Mouse (Mus musculus): ENCODE measurements around the gene Kirrel3.

The Kirrel3 gene

GRCm38 (mm10) chr9:34603750-34604149 is 118.1 kb downstream of the Kirrel3 start:
- in situ Hi-C loops (cut with MboI) = no loop called here

GRCm38 (mm10) chr9:34604931-34605330 is 119.2 kb downstream of the Kirrel3 start:
- in situ Hi-C loops (cut with MboI) = no loop called here

- in situ Hi-C loops (cut with MboI) = no loop called here
Measured at GRCm38 (mm10) chr9:34605486-34605885, 119.8 kb downstream of the Kirrel3 start.

GRCm38 (mm10) chr9:34607976-34608375 is 122.3 kb downstream of the Kirrel3 start:
- in situ Hi-C loops (cut with MboI) = no loop called here

GRCm38 (mm10) chr9:34612886-34613769 is 127.4 kb downstream of the Kirrel3 start:
- in situ Hi-C loops (cut with MboI) = no loop called here

DNA sequence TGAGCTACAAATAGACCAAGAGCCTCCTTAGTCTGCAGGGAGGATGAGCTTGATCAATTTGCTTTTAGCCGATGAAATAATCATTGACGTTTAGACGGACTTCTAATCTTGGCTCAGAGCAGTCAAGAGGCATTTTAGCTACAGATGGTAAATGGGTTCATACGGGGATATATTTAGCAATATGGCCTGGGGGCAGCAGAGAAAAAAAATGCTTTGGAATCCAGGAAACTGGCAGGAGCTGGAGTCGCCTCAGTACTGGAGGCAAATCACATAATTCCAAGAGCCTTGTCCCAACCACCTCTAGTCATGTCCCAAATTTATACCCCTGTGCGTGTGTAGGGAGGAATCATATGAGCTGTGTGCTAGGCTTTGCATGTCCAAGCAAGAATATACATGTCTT is 132.4 kb downstream of the Kirrel3 start:
- in situ Hi-C loops (cut with MboI) = no loop called here

DNA sequence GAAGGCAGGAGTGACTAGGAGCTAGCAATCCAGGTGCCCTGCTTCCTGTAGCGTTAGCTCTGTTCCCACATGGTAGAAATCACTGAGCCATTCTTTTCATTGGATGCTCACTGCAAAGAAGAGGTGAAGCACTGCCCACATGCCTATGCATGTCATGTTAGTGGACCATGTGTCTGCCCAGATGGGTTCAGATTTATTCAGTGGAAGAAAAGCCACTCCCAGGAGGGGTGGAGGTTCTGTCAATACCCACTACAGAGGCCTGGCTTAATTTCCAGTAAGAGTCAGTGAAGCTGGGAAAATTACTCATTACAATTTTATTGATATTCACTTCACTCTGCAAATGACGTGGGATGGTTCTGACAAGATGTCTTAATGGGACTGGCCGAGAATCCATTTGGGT is 134.2 kb downstream of the Kirrel3 start:
- in situ Hi-C loops (cut with MboI) = no loop called here

- in situ Hi-C loops (cut with MboI) = no loop called here
Measured at GRCm38 (mm10) chr9:34623526-34623925, 137.8 kb downstream of the Kirrel3 start.

DNA sequence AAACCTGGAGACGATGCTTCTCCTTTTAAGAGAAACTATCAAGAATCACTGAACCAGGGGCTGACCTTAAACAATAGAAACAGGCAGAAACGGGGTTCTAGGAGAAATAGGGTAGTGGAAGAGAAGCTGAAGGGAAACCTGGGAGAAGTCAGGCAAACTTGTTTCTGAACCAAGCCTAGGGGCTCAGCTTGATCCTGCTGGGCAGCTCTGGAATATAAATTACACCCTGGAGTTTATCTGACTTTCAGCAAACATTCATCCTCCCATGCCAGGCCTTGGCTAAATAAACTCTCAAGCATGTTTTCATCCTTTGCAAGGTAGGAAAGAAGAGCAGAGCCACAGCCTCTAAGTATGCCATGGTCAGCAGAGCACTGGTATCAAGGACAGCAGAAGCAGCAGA is 138.3 kb downstream of the Kirrel3 start:
- in situ Hi-C loops (cut with MboI) = no loop called here

DNA sequence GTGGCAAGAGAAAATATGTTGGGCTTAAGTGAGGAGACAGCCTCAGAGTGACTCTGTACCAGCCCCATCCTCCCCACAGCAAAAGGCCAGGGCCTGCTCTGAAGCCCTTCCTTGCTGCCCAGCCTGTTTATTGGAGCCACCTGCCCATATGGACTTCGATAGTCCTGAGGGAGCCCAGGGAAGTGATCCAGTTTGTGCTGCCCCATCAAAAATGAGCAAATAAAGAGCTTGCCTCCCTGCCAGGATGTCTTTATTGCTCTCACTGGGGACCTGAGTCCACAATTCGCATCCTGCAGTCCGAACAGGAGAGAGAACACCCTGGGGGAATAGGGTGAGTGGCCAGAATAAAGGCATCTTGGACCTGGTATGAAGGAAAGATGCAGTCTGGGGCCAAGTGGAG is 143.1 kb downstream of the Kirrel3 start:
- in situ Hi-C loops (cut with MboI) = no loop called here

GRCm38 (mm10) chr9:34635696-34636095 is 150.0 kb downstream of the Kirrel3 start:
- in situ Hi-C loops (cut with MboI) = no loop called here

- in situ Hi-C loops (cut with MboI) = no loop called here
Measured at GRCm38 (mm10) chr9:34643917-34644316, 158.2 kb downstream of the Kirrel3 start.

- in situ Hi-C loops (cut with MboI) = no loop called here
Measured at GRCm38 (mm10) chr9:34644392-34644791, 158.7 kb downstream of the Kirrel3 start.

DNA sequence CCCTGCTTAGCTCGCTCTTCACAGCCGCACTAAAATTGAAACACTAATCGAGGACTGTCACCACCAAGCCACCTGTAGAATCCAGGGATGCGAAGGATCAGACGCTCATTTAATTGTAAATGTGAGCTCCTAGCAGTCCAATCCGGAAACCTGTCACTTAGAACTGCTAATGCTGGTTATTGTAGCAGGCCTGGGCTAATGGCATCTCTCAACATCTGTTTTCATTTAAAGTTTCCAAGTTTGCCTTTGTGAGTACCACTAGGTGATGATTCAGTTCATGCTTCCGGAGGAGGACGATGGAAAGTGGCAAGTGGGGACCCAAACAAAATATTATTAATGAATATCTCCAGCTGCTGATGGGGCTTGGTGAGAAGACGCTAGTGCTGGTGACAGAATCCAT is 161.1 kb downstream of the Kirrel3 start:
- in situ Hi-C loops (cut with MboI) = no loop called here

DNA sequence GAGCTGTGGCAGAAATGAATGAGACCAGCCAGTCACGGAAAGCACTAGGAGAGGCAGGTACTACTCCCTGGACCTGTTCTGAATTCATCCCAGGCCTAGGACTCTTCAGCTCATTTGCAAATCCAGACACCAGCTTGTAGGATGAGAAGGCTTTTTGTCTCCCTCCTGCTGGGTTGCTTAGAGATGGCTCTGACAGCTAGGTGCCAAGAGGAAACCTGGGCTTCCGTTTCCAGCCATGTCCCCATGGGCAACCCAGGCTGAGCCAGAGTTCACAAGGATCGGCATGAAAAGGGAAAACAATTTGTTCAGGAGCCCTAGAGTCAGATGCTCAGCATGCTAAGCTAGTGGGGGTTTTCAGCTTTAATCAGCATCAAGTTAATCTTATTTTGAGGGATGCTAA is 166.6 kb downstream of the Kirrel3 start:
- in situ Hi-C loops (cut with MboI) = no loop called here

GRCm38 (mm10) chr9:34653141-34653540 is 167.4 kb downstream of the Kirrel3 start:
- in situ Hi-C loops (cut with MboI) = no loop called here

- in situ Hi-C loops (cut with MboI) = no loop called here
Measured at GRCm38 (mm10) chr9:34660566-34660965, 174.9 kb downstream of the Kirrel3 start.

- in situ Hi-C loops (cut with MboI) = no loop called here
Measured at GRCm38 (mm10) chr9:34663412-34663811, 177.7 kb downstream of the Kirrel3 start.

GRCm38 (mm10) chr9:34665361-34666129 is 179.9 kb downstream of the Kirrel3 start:
- in situ Hi-C loops (cut with MboI) = no loop called here

DNA sequence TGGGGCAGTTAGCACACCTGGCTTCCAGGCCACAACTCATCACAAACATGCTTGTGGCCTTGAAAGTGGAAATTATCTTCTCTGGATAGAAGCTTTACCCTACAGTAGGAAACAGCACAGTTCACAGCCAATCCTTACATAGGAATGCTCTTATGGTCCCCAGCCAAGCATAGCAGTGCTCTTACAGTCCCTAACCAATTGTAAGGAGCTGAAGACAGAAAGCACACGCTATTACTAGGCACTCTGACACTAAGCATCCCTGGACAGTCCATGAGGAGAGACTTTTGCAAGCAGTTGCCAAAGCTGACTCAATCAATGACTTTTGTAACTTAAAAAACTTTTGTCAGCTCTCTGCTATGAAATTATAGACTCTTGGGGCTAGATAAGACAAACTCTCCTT is 181.5 kb downstream of the Kirrel3 start:
- in situ Hi-C loops (cut with MboI) = no loop called here

DNA sequence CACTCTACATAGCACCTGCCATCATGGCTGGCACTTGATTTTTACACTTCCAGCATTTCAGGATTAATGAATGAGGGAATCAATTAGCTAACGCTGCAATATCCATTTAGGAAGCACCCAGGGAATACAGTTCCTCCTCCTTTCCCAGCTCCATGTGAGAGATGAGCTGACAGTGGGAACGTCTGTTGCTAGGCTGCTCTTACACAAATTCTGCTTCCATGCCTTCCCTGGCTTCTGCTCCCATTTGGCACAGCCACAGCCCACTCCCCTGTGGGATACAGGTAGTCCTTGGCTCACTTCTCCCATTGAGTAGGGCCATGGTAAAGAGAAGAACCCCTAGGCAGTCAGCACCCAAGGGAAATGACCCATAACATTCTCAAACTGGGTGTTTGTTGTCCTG is 185.2 kb downstream of the Kirrel3 start:
- in situ Hi-C loops (cut with MboI) = no loop called here

DNA sequence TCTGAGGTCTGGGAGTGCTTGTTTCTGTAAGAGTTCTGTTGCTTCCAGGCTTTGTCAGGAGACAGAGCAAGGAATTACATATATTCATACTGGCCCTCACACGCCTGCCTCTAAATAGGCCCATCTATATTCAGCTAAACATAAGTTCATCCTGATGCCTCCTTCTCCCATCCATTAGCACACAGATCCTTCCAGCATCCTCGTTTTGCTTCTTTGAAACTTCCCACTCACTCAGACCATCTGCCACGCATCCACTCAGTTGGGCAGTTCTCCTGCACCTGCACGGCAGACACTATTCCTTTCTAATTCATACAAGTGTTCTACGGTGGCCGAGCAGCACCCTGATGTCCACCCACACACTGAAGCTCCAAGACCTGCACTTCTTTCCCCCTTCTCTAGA is 201.1 kb downstream of the Kirrel3 start:
- in situ Hi-C loops (cut with MboI) = no loop called here

GRCm38 (mm10) chr9:34688358-34688757 is 202.7 kb downstream of the Kirrel3 start:
- in situ Hi-C loops (cut with MboI) = no loop called here
